Mouse (Mus musculus) embryonic fibroblast, embryonic 13.5 days (primary cell): ENCODE measurements around the gene Pex5. TPM values are rescaled to one million over a fixed set of nuclear protein-coding genes. Genes with fewer than 3 reads are reported as not detected.

Source experiments
- H3K27ac ChIP-seq: 2 replicates; pipeline ENCODE4 v1.5.1; 2012; ENCODE audit warnings: low read length, control low read depth, inconsistent platforms; ENCODE audit not compliant: insufficient read depth
- H3K4me1 ChIP-seq: 2 replicates; pipeline ENCODE4 v1.6.1; 2011; ENCODE audit warnings: low read length; ENCODE audit not compliant: control insufficient read depth, insufficient read depth
- H3K4me3 ChIP-seq: 2 replicates; pipeline ENCODE4 v1.5.1; 2011; ENCODE audit warnings: mild to moderate bottlenecking, control low read depth, low read length; ENCODE audit not compliant: insufficient read depth
- CTCF ChIP-seq: IDR thresholded peaks from 2 replicates; pipeline ENCODE4 v1.5.1; 2011; ENCODE audit warnings: mild to moderate bottlenecking, control low read depth, low read length, moderate library complexity, borderline replicate concordance; ENCODE audit not compliant: insufficient read depth
- POLR2A ChIP-seq: IDR thresholded peaks from 2 replicates; pipeline ENCODE4 v1.6.1; 2011; ENCODE audit warnings: low read depth, mild to moderate bottlenecking, control low read depth, low read length, moderate library complexity
- polyA plus RNA-seq: library from polyadenylated mRNA; stranded (reverse); fragments of >200 nt; gene quantifications from 2 replicates; pipeline ENCODE4 v1.2.4, GENCODE M21; 2011; ENCODE audit warnings: low read depth; ENCODE audit not compliant: missing spikeins, insufficient read length

The Pex5 gene
- polyA plus RNA-seq, 1 experiment: 36.1 TPM

GRCm38 (mm10) chr6:124374683-124375082, 40.2 kb downstream of the Pex5 start:
- Histone ChIP-seq H3K4me3 (no peak overlapping the region), H3K4me1 (no peaks in the 10 kb centered on the region), H3K27ac (no peak overlapping the region)
- TF ChIP-seq POLR2A (no peak), CTCF (no peak)

- Histone ChIP-seq H3K27ac (no peak overlapping the region), H3K4me1 (no peaks in the 10 kb centered on the region)
- TF ChIP-seq POLR2A (no peak), CTCF (no peak)
Measured at GRCm38 (mm10) chr6:124373584-124374206, 41.2 kb downstream of the Pex5 start.

GRCm38 (mm10) chr6:124364328-124364727, 50.5 kb downstream of the Pex5 start:
- H3K4me1 ChIP-seq: no peaks in the 10 kb centered on the region
- no peak overlapping the region for H3K4me3 ChIP-seq
- no peak for TF ChIP-seq POLR2A
- TF ChIP-seq CTCF: no peak
- H3K27ac ChIP-seq: no peak overlapping the region

More at GRCm38 (mm10) chr6:124373584-124374206, 41.2 kb downstream of the Pex5 start:
- H3K4me3 ChIP-seq: no peak overlapping the region

- Histone ChIP-seq H3K4me3 (no peak overlapping the region), H3K4me1 (no peaks in the 10 kb centered on the region), H3K27ac (no peak overlapping the region)
- TF ChIP-seq CTCF (no peak), POLR2A (no peak)
Measured at GRCm38 (mm10) chr6:124360549-124360948, 54.3 kb downstream of the Pex5 start.

- Histone ChIP-seq H3K4me3 (no peak overlapping the region), H3K4me1 (no peaks in the 10 kb centered on the region), H3K27ac (no peak overlapping the region)
- TF ChIP-seq CTCF: no peak
- TF ChIP-seq POLR2A: no peak
Measured at GRCm38 (mm10) chr6:124358953-124359352, 55.9 kb downstream of the Pex5 start.

GRCm38 (mm10) chr6:124353246-124353645, 61.6 kb downstream of the Pex5 start:
- H3K27ac ChIP-seq: no peak overlapping the region
- no peaks in the 10 kb centered on the region for H3K4me1 ChIP-seq
- TF ChIP-seq POLR2A (no peak), CTCF (no peak)
- H3K4me3 ChIP-seq: no peak overlapping the region

Other genes starting within 250 kb of the Pex5 start
- not detected in 2 replicates for gene Vmn2r27, start 183.2 kb downstream of the Pex5 start, polyA plus RNA-seq
- not detected in 2 replicates for gene Cd163, start 110.4 kb downstream of the Pex5 start, polyA plus RNA-seq
- 0.38 and 0.44 TPM in 2 replicates for gene Clstn3, start 49.7 kb upstream of the Pex5 start, polyA plus RNA-seq
- 3.3 and 3.6 TPM in 2 replicates for gene C1rl, start 78.0 kb upstream of the Pex5 start, polyA plus RNA-seq
- 15.4 and 30.1 TPM in 2 replicates for gene C1ra, start 97.3 kb upstream of the Pex5 start, polyA plus RNA-seq
- 17.0 and 50.4 TPM in 2 replicates for gene C1s1, start 127.3 kb upstream of the Pex5 start, polyA plus RNA-seq
- gene C1rb, start 155.2 kb upstream of the Pex5 start, polyA plus RNA-seq: not detected in 2 replicates
- gene C1s2, start 221.0 kb upstream of the Pex5 start, polyA plus RNA-seq: 0.42 TPM in 1 of 2 replicates, not detected in the other
- 51.4 and 67.0 TPM in 2 replicates for gene Lpcat3, start 248.0 kb upstream of the Pex5 start, polyA plus RNA-seq